1 mouse cellular context compared by ENCODE assay signal in the genomic region with DNA sequence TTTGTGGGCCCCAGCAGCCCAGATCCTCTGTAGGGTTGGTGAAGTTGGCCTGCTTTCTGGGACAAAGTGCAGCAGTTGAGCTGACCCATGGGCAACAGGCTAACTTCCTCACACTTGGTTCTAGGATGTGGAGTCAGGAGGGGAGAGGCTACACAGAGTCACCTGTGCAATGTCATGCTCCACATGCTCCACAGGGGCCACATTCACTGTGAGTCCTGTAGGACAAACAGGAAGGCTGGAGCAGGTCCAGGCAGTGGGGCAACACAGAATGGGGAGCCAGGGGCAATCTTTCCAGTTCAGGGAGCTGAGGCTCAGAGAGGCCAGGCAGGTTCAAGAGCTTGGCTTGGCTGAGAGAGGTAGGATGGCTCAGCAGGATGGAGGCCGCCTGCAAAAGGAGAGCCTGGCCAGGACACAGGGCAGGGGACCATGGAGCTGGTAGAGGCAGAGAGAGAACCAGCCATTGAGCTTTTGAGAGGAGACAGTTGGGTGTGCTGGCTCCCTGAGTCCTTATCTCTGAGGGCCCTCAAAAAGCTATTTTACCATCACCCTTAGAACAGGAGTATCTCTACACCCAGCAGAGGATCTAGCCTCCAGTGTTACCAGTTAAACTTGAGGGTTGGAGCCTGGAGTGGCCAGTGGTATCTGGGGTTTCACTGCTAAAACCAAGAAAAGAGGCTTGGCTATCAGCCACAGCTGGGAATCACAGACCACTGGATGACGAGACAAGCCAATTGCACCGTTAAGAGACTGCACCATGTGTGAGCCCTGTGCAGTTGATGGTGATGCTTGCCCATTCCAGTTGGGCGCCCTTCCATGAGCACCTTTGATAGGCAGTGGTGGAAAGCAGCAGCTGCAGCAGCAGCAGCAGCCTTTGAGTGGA.
TF ChIP-seq lines count a peak whose summit lies in the region.

No protein-coding gene starts in this region.

TF ChIP-seq in C2C12, 6 proteins besides CTCF, POLR2A, EP300 and RAD21:
- no peak for TF ChIP-seq MAX (IDR thresholded peaks at IDR 0.05)
- TF ChIP-seq MYOD1 (IDR thresholded peaks at IDR 0.05; ENCODE audit: control insufficient read depth, insufficient read length, low read depth), result peak; percentile 49
- TF ChIP-seq MYOG (IDR thresholded peaks at IDR 0.05; ENCODE audit: control insufficient read depth, extremely low read depth, insufficient read length), result no peak
- TF ChIP-seq FOSL1 (IDR thresholded peaks at IDR 0.05; ENCODE audit: insufficient read depth, low read length, poor library complexity, severe bottlenecking), result no peak
